Mouse (Mus musculus) lung, postnatal 36 days (tissue): ENCODE measurements at regions not wholly inside any gene's neighbourhood (a gene's known extent, or its start where the extent isn't known, plus 50 kb on each side); places are given as distances from the start of the nearest gene placed in this dataset.

ENCODE experiments used
- DNase-seq: peaks from one replicate; pipeline ENCODE4 v3.0.0; 2022; ENCODE audit warnings: mixed read lengths

GRCm38 (mm10) chr1:148901319-148902033 lies 1059.6 kb downstream of the Pla2g4a start:
- no peak for DNase-seq

DNA sequence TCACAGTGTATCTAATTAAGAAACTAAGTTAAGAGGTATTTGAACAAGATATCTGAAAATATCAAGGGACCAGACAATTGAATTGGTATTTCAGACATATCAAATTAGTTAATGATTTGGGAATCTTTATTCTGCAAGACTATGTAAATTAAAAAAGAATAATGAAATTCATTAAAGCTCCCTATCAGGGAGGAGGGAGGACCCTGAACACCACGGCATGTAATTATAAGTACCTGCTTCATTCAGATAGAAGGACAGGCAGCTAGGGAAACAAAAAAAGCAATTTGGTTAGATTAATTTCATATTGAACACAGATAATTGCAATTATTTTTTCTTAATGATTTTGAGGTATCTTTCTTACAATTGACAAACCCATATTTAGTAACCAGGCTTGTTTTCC lies 1090.3 kb downstream of the Pla2g4a start:
- DNase-seq = no peak

DNA sequence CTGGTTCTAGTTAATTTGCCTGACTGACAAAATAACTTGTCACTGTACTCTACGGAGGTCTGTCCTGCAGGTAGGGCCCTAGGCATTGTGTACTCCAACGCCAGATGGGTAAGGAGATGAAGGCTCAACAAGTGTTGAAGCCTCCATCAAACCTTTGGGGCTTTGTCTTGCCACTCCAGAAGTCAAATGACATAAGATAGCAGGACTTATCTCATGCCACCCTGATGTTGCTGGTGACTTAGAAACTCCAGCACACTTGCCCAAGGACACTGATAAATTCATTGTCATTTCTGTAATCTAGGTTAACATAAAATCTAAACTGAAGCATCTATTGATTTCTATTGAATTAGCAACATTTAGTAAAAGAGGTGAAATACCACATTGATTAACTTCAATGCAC lies 1097.5 kb downstream of the Pla2g4a start:
- no peak for DNase-seq

GRCm38 (mm10) chr1:148852990-148853389 lies 1108.1 kb downstream of the Pla2g4a start:
- no peak for DNase-seq

DNA sequence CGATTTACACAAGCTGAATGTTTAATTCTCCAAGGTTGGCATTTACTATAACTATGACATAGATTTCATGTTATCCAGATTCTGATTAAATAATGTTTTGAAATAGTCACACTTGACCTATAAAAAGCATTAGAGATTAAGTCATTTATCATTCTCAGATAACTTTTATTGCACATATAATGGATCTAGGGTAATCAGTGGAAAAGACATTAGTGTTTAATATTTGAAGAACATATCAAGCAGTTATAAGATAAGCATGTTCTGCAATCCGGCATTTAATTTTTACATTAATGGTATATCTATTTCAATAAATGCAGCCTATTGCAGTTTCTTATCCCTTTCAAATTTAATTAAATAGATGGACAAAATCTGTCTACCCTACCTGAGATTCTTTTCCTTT lies 1114.5 kb downstream of the Pla2g4a start:
- no peak for DNase-seq

- no peak for DNase-seq
Measured at GRCm38 (mm10) chr1:148823146-148823545, 1137.9 kb downstream of the Pla2g4a start.

- no peak for DNase-seq
Measured at GRCm38 (mm10) chr1:148808707-148809106, 1152.4 kb downstream of the Pla2g4a start.

- no peak for DNase-seq
Measured at GRCm38 (mm10) chr1:148797110-148797509, 1164.0 kb downstream of the Pla2g4a start.

DNA sequence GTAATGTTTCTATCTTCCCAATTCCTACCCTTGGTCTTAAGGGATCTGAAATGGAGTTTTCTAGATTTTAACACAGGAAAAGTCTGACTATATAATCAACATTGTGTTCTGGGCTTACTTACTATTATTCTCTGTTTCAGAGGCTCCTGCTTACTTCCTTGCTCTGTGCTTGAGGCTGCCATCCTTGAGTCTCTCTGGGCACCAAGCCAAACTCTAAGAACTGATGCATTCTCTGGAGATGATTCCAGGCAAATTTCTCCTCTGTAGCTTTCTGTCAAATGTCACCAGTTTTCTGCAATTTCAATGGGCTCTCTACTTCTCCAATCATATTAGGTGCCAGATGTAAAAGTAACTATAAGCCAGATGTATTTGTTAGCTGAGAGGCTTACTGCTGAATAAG lies 1210.3 kb downstream of the Pla2g4a start:
- DNase-seq = no peak

DNA sequence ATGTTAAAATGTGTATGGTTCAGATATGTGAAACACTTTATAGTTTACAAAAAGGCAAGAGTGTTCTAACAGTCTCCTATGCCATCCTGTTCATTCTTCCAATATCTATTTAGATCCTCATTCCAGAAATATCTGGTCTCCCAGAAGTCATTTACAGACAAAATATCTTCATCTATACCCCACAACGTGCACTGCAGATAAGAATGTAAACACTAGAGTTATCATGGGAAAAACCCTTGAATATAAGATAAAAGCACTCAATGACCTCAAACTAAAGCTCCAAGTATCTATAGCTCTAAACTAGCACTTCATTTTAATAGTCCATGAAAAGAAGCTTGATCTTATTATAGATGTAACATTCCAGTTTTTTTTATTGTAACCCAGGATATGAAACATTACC lies 1239.0 kb downstream of the Pla2g4a start:
- no peak for DNase-seq

- DNase-seq = no peak
Measured at GRCm38 (mm10) chr1:148721409-148721808, 1239.7 kb downstream of the Pla2g4a start.

GRCm38 (mm10) chr1:148720980-148721379 lies 1240.1 kb downstream of the Pla2g4a start:
- no peak for DNase-seq

- DNase-seq = no peak
Measured at GRCm38 (mm10) chr1:148708084-148708483, 1253.0 kb downstream of the Pla2g4a start.

DNA sequence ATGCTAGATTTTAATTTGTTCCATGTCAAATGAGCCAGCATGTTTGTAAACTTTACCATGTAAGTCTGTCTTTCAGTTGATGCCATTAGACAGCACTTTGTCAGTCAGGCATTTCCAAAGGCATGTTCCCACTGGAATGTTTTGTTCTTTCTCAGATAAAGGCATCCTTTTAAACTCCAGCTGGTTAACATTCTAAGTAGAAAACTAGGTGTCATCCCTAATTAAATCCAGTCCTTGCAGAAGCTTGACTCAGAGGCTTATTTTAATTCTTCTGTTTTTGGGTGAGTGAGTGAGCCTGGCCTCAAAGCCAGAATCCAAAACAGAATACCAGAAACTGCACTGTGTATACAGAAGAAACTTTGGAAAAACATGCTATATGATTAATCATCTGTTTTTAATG lies 1253.4 kb downstream of the Pla2g4a start:
- DNase-seq = no peak

GRCm38 (mm10) chr1:148706271-148706807 lies 1254.8 kb downstream of the Pla2g4a start:
- DNase-seq = no peak

GRCm38 (mm10) chr1:148700599-148700954 lies 1260.5 kb downstream of the Pla2g4a start:
- no peak for DNase-seq

- no peak for DNase-seq
Measured at GRCm38 (mm10) chr1:148699854-148700598, 1261.1 kb downstream of the Pla2g4a start.

- no peak for DNase-seq
Measured at GRCm38 (mm10) chr1:148690085-148690484, 1271.0 kb downstream of the Pla2g4a start.

DNA sequence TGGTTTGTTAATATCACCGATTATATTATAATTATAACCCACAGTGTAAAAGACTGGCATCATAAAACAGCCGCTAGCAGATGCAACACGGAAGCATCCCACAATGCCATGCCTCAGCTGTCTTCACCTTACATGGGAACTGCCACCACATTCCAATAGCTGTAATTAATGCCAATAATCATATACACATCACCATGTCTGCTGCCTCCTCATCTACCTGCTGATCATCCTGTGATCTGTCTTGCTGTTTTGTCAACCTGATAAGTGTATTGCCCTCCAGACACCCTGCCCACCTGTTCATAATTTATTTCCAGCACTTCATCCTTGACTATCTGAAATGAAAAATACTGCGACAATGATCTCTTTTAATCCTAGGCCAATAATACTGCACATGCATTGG lies 1271.5 kb downstream of the Pla2g4a start:
- DNase-seq = no peak

- DNase-seq = no peak
Measured at GRCm38 (mm10) chr1:148675516-148675915, 1285.6 kb downstream of the Pla2g4a start.

DNA sequence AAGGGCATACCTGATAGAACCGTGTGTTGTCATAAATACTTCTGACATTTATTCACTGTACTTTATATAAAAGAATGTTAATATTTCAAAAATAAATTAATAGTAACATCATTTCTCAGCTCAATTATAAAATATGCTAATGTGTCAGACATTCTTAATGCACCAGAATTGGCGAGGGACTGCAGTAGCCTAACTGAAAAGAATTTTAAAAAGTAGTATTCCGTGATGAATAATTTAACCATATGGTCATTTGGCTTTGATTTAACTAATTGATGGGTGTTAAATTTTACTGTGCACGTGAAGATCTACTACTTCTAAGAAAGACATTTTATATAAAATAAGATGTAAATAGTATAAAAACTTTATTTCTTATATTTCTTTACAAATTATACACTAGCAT lies 1296.7 kb downstream of the Pla2g4a start:
- no peak for DNase-seq

DNA sequence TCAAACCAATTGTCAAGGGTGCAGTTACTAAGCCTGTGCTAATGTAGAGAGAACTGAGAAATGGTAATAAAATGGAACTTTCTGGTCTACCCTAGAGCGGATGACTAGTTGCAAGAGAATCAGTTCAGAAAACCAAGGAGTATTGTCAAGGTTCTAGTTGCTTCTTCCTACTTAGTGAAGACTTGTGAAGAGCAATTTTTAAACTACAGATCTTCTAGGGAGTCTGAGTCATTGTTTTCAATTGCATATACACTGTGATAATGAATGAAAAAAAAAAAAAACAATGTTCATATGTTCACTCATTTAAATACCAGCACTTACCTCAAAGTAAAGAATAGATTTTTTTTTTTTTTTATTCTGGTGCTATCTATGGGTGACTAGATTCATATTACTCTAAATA lies 1304.1 kb downstream of the Pla2g4a start:
- DNase-seq = no peak
